Comparison of ENCODE assay signal across 8 mouse cellular contexts in genomic region chr7:105777797-105778552, GRCm38 (mm10). TPM values are rescaled to one million over a fixed set of nuclear protein-coding genes. Genes with fewer than 3 reads are reported as not detected.
DNase-seq lines count a peak whose midpoint lies in the region; ATAC-seq lines count a peak whose summit lies in the region.

No protein-coding gene starts in this region.

- peak overlapping the region; percentile 43 for H3K4me3 ChIP-seq in embryonic facial prominence, embryonic 13.5 days
- no peak overlapping the region for H3K4me3 ChIP-seq in heart, embryonic 12.5 days
- H3K4me3 ChIP-seq in kidney, embryonic 14.5 days (ENCODE audit: low read length): peak overlapping the region; percentile 18

- DNase-seq in adrenal gland, adult 2 months: peak; percentile 60
- no peak for DNase-seq in adrenal gland, postnatal 10 days
- peak; percentile 27 for DNase-seq in lung, postnatal 25 days (ENCODE audit: low spot score)
- peak; percentile 47 for DNase-seq in splenic B cell, adult 2 months (ENCODE audit: low read depth, low spot score)
- DNase-seq in left cerebral cortex, adult 9 months (ENCODE audit: low spot score in 2 of 2): no peak

- H3K4me1 ChIP-seq in embryonic facial prominence, embryonic 13.5 days: peaks cover 81% of the 10 kb centered on the region
- H3K4me1 ChIP-seq in heart, embryonic 12.5 days (replicated peaks): peaks cover 45% of the 10 kb centered on the region
- H3K4me1 ChIP-seq in kidney, embryonic 14.5 days (ENCODE audit: control insufficient read depth, insufficient read depth, low read length): peaks cover 45% of the 10 kb centered on the region

- peak overlapping the region; percentile 98 for H3K27ac ChIP-seq in embryonic facial prominence, embryonic 13.5 days
- H3K27ac ChIP-seq in heart, embryonic 12.5 days (ENCODE audit: poor library complexity, severe bottlenecking): peak overlapping the region; percentile 90
- peak overlapping the region; percentile 84 for H3K27ac ChIP-seq in kidney, embryonic 14.5 days (ENCODE audit: low read depth, low read length)

- H3K9me3 ChIP-seq in embryonic facial prominence, embryonic 13.5 days: no peaks in the 10 kb centered on the region
- no peaks in the 10 kb centered on the region for H3K9me3 ChIP-seq in heart, embryonic 12.5 days (replicated peaks)
- H3K9me3 ChIP-seq in kidney, embryonic 14.5 days (ENCODE audit: control insufficient read depth, low read length): no peaks in the 10 kb centered on the region

- WGBS in embryonic facial prominence, embryonic 13.5 days: 18% methylated on average over 13 of the region's 13 CpGs
- WGBS in heart, embryonic 12.5 days: 36% methylated on average over 13 of the region's 13 CpGs
- 22% methylated on average over 13 of the region's 13 CpGs for WGBS in kidney, embryonic 14.5 days

- peak overlapping the region; percentile 66 for H3K9ac ChIP-seq in embryonic facial prominence, embryonic 13.5 days
- peak overlapping the region; percentile 54; the same call in 1 of the 2 replicates for H3K9ac ChIP-seq in heart, embryonic 12.5 days
- peak overlapping the region; percentile 42 for H3K9ac ChIP-seq in kidney, embryonic 14.5 days (ENCODE audit: low read depth, low read length)

- H3K4me2 ChIP-seq in embryonic facial prominence, embryonic 13.5 days: peak overlapping the region; percentile 66
- H3K4me2 ChIP-seq in heart, embryonic 12.5 days: peak overlapping the region; percentile 46
- H3K4me2 ChIP-seq in kidney, embryonic 14.5 days (replicated peaks; ENCODE audit: low read depth, low read length): peak overlapping the region; percentile 33

- peaks cover 50% of the 10 kb centered on the region for H3K36me3 ChIP-seq in embryonic facial prominence, embryonic 13.5 days
- peaks cover 14% of the 10 kb centered on the region for H3K36me3 ChIP-seq in heart, embryonic 12.5 days
- peaks cover 25% of the 10 kb centered on the region for H3K36me3 ChIP-seq in kidney, embryonic 14.5 days (ENCODE audit: control insufficient read depth, insufficient read depth, low read length)
- no peaks in the 10 kb centered on the region for H3K36me3 ChIP-seq in splenic B cell, adult 2 months (ENCODE audit: control insufficient read depth, insufficient read depth, low read length, poor library complexity, severe bottlenecking)

- H3K27me3 ChIP-seq in embryonic facial prominence, embryonic 13.5 days: no peaks in the 10 kb centered on the region
- no peaks in the 10 kb centered on the region for H3K27me3 ChIP-seq in heart, embryonic 12.5 days (replicated peaks)
- no peaks in the 10 kb centered on the region for H3K27me3 ChIP-seq in kidney, embryonic 14.5 days (ENCODE audit: control insufficient read depth, insufficient read depth, low read length)
- H3K27me3 ChIP-seq in splenic B cell, adult 2 months (ENCODE audit: control insufficient read depth, insufficient read depth, low read length, poor library complexity, severe bottlenecking): no peaks in the 10 kb centered on the region

- ATAC-seq in embryonic facial prominence, embryonic 13.5 days (ENCODE audit: insufficient number of reproducible peaks, insufficient read depth, low FRiP score, low TSS enrichment, low read depth): peak; percentile 88
- peak; percentile 74 for ATAC-seq in heart, embryonic 12.5 days (ENCODE audit: insufficient number of reproducible peaks, low FRiP score)
- peak; percentile 82 for ATAC-seq in kidney, embryonic 14.5 days (ENCODE audit: low FRiP score, low TSS enrichment)

RNA-seq across cellular contexts. Expression of gene Dchs1, which starts 9.5 kb away (rescaled TPM):
- 1 to 10 TPM; 4.4 to 8.2 TPM for total RNA-seq in adrenal gland, adult 2 months (2021)
- polyA plus RNA-seq in adrenal gland, adult 2 months (2012; rRNA removed): 8.2 and 9.5 TPM in 2 replicates
- 10 to 100 TPM; 11.8 to 17.1 TPM for total RNA-seq in adrenal gland, postnatal 10 days (2021)
- polyA plus RNA-seq in embryonic facial prominence, embryonic 13.5 days (2015; fragmentation: Nextera tagmentation; extraction: Ambion mirVana): 21.0 and 21.5 TPM in 2 replicates
- polyA plus RNA-seq in heart, embryonic 12.5 days (2016; fragmentation: Nextera tagmentation; extraction: Ambion mirVana): 8.7 and 9.4 TPM in 2 replicates
- 13.1 and 19.0 TPM in 2 replicates for polyA plus RNA-seq in kidney, embryonic 14.5 days (2014; fragmentation: Nextera tagmentation; extraction: Ambion mirVana)

RNA-seq across cellular contexts. Expression of gene Tpp1, which starts 25.9 kb away (rescaled TPM):
- total RNA-seq in adrenal gland, adult 2 months (2021): 100 to 1,000 TPM; 113 to 129 TPM
- polyA plus RNA-seq in adrenal gland, adult 2 months (2012; rRNA removed): 200 and 305 TPM in 2 replicates
- total RNA-seq in adrenal gland, postnatal 10 days (2021): 10 to 100 TPM; 65.5 to 68.8 TPM
- polyA plus RNA-seq in embryonic facial prominence, embryonic 13.5 days (2015; fragmentation: Nextera tagmentation; extraction: Ambion mirVana): 44.0 and 45.8 TPM in 2 replicates
- polyA plus RNA-seq in heart, embryonic 12.5 days (2016; fragmentation: Nextera tagmentation; extraction: Ambion mirVana): 87.7 and 97.8 TPM in 2 replicates
- polyA plus RNA-seq in kidney, embryonic 14.5 days (2014; fragmentation: Nextera tagmentation; extraction: Ambion mirVana): 58.0 and 86.4 TPM in 2 replicates

RNA-seq across cellular contexts. Expression of gene Mrpl17, which starts 32.9 kb away (rescaled TPM):
- 100 to 1,000 TPM; 176 to 221 TPM for total RNA-seq in adrenal gland, adult 2 months (2021)
- polyA plus RNA-seq in adrenal gland, adult 2 months (2012; rRNA removed): 252 and 278 TPM in 2 replicates
- total RNA-seq in adrenal gland, postnatal 10 days (2021): 100 to 1,000 TPM; 208 to 232 TPM
- polyA plus RNA-seq in embryonic facial prominence, embryonic 13.5 days (2015; fragmentation: Nextera tagmentation; extraction: Ambion mirVana): 321 and 381 TPM in 2 replicates
- polyA plus RNA-seq in heart, embryonic 12.5 days (2016; fragmentation: Nextera tagmentation; extraction: Ambion mirVana): 232 TPM in 2 replicates
- polyA plus RNA-seq in kidney, embryonic 14.5 days (2014; fragmentation: Nextera tagmentation; extraction: Ambion mirVana): 434 and 459 TPM in 2 replicates

RNA-seq across cellular contexts. Expression of gene Taf10, which starts 33.8 kb away (rescaled TPM):
- 100 to 1,000 TPM; 231 to 239 TPM for total RNA-seq in adrenal gland, adult 2 months (2021)
- polyA plus RNA-seq in adrenal gland, adult 2 months (2012; rRNA removed): 639 and 733 TPM in 2 replicates
- total RNA-seq in adrenal gland, postnatal 10 days (2021): 100 to 1,000 TPM; 167 to 172 TPM
- polyA plus RNA-seq in embryonic facial prominence, embryonic 13.5 days (2015; fragmentation: Nextera tagmentation; extraction: Ambion mirVana): 126 and 137 TPM in 2 replicates
- 142 and 160 TPM in 2 replicates for polyA plus RNA-seq in heart, embryonic 12.5 days (2016; fragmentation: Nextera tagmentation; extraction: Ambion mirVana)
- polyA plus RNA-seq in kidney, embryonic 14.5 days (2014; fragmentation: Nextera tagmentation; extraction: Ambion mirVana): 180 and 241 TPM in 2 replicates

RNA-seq across cellular contexts. Expression of gene Rrp8, which starts 40.8 kb away (rescaled TPM):
- total RNA-seq in adrenal gland, adult 2 months (2021): 10 to 100 TPM; 14.8 to 17.6 TPM
- 7.9 and 9.2 TPM in 2 replicates for polyA plus RNA-seq in adrenal gland, adult 2 months (2012; rRNA removed)
- 10 to 100 TPM; 15.3 to 17.6 TPM for total RNA-seq in adrenal gland, postnatal 10 days (2021)
- 43.4 and 48.9 TPM in 2 replicates for polyA plus RNA-seq in embryonic facial prominence, embryonic 13.5 days (2015; fragmentation: Nextera tagmentation; extraction: Ambion mirVana)
- 29.1 and 30.9 TPM in 2 replicates for polyA plus RNA-seq in heart, embryonic 12.5 days (2016; fragmentation: Nextera tagmentation; extraction: Ambion mirVana)
- polyA plus RNA-seq in kidney, embryonic 14.5 days (2014; fragmentation: Nextera tagmentation; extraction: Ambion mirVana): 28.5 and 46.7 TPM in 2 replicates

Comparison
In these comparisons a context has a peak if more than half of its experiments do, and no peak if none do; other contexts are left out.
1. DNase-seq: peak in adrenal gland, adult 2 months (single experiment), lung, postnatal 25 days (single experiment) and splenic B cell, adult 2 months (single experiment); none in adrenal gland, postnatal 10 days (single experiment) and left cerebral cortex, adult 9 months (0 of 2).
2. Peak in every context shown above with its lines, with median percentiles within 50 percentile points of each other: ATAC-seq, H3K27ac ChIP-seq, H3K4me2 ChIP-seq and H3K9ac ChIP-seq.